Mouse (Mus musculus): ENCODE measurements around the gene Gm37240.
A peak's percentile ranks its signal among the peaks of the same experiment; 100 is the strongest.

Gene Gm37240

GRCm38 (mm10) chr3:85168816-85169215 is 718.5 kb downstream of the Gm37240 start:
- DNase-seq: no peak

- DNase-seq: no peak
Observed at GRCm38 (mm10) chr3:85164931-85165330, 722.4 kb downstream of the Gm37240 start.

- DNase-seq: no peak
Observed at GRCm38 (mm10) chr3:85163396-85163795, 723.9 kb downstream of the Gm37240 start.

- no peak for DNase-seq
Observed at GRCm38 (mm10) chr3:85162430-85162829, 724.9 kb downstream of the Gm37240 start.

GRCm38 (mm10) chr3:85160816-85161215 is 726.5 kb downstream of the Gm37240 start:
- DNase-seq: no peak

GRCm38 (mm10) chr3:85159631-85160030 is 727.7 kb downstream of the Gm37240 start:
- no peak for DNase-seq

GRCm38 (mm10) chr3:85148816-85149215 is 738.5 kb downstream of the Gm37240 start:
- DNase-seq: no peak

GRCm38 (mm10) chr3:85148038-85148550 is 739.2 kb downstream of the Gm37240 start:
- no peak for DNase-seq

- no peak for DNase-seq
Observed at GRCm38 (mm10) chr3:85145568-85145967, 741.8 kb downstream of the Gm37240 start.

GRCm38 (mm10) chr3:85145076-85145475 is 742.2 kb downstream of the Gm37240 start:
- DNase-seq: no peak

GRCm38 (mm10) chr3:85144425-85144824 is 742.9 kb downstream of the Gm37240 start:
- DNase-seq: no peak

GRCm38 (mm10) chr3:85140488-85140887 is 746.8 kb downstream of the Gm37240 start:
- no peak for DNase-seq

- no peak for DNase-seq
Observed at GRCm38 (mm10) chr3:85138407-85138806, 748.9 kb downstream of the Gm37240 start.

- DNase-seq: no peak
Observed at GRCm38 (mm10) chr3:85133561-85133960, 753.8 kb downstream of the Gm37240 start.

- no peak for DNase-seq
Observed at GRCm38 (mm10) chr3:85131878-85132277, 755.4 kb downstream of the Gm37240 start.

- no peak for DNase-seq
Observed at GRCm38 (mm10) chr3:85128546-85128945, 758.8 kb downstream of the Gm37240 start.

GRCm38 (mm10) chr3:85126970-85127369 is 760.3 kb downstream of the Gm37240 start:
- DNase-seq: peak; percentile 57

GRCm38 (mm10) chr3:85125471-85125870 is 761.8 kb downstream of the Gm37240 start:
- DNase-seq: no peak

GRCm38 (mm10) chr3:85124924-85125323 is 762.4 kb downstream of the Gm37240 start:
- no peak for DNase-seq

- no peak for DNase-seq
Observed at GRCm38 (mm10) chr3:85124410-85124809, 762.9 kb downstream of the Gm37240 start.

- DNase-seq: no peak
Observed at GRCm38 (mm10) chr3:85117702-85118101, 769.6 kb downstream of the Gm37240 start.

GRCm38 (mm10) chr3:85117014-85117413 is 770.3 kb downstream of the Gm37240 start:
- no peak for DNase-seq

- DNase-seq: no peak
Observed at GRCm38 (mm10) chr3:85115959-85116543, 771.3 kb downstream of the Gm37240 start.

GRCm38 (mm10) chr3:85113565-85113964 is 773.8 kb downstream of the Gm37240 start:
- DNase-seq: no peak

- no peak for DNase-seq
Observed at GRCm38 (mm10) chr3:85110762-85111161, 776.6 kb downstream of the Gm37240 start.

Measured in thymus, postnatal 25 days (tissue).